Mouse (Mus musculus): ENCODE data around the gene Gtf2i.

GRCm38 (mm10) chr5:134345449-134345848, 30.9 kb upstream of the Gtf2i start:
- TF ChIP-seq POLR2A (IDR thresholded peaks at IDR 0.05; ENCODE audit: borderline replicate concordance, insufficient read depth, low read length) (no peak), CTCF (IDR thresholded peaks at IDR 0.05; ENCODE audit: borderline replicate concordance, insufficient read depth, low read depth, low read length) (peak; percentile 36; the same call in 1 of the 2 replicates)

All from cerebellum, adult 2 months (tissue).